Mouse (Mus musculus): Measurements from ENCODE around the gene Gm9972.

Gene Gm9972

GRCm38 (mm10) chr11:43035446-43035845, at the start of gene Gm9972:
Gene Gm9972, plus strand, starts transcription at chr11:43035746.
- in situ Hi-C loops (cut with MboI, MseI), result no loop called here

DNA sequence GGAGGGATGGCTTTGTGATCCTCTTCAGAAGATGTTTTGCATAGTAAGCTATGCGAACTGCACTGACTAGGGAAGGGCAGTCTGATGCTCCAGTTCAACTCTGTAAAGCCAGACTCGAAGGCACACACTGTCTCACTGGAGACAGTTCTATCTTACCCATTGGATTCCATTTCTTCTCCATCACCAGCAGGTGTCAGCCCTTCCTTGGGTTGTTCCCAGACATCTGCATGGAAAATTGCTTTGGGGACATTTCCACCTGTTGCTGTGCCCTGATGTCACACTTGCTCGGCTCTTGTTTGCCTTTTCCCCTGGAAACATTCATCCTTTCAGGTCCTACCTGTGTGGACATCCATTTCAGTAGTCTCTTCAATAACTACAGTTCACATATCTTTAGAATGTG, 36.4 kb upstream of the Gm9972 start:
- in situ Hi-C loops (cut with MboI, MseI), result no loop called here

- in situ Hi-C loops (cut with MboI, MseI), result no loop called here
These were observed 23.6 kb upstream of the Gm9972 start for GRCm38 (mm10) chr11:43011941-43012340.

DNA sequence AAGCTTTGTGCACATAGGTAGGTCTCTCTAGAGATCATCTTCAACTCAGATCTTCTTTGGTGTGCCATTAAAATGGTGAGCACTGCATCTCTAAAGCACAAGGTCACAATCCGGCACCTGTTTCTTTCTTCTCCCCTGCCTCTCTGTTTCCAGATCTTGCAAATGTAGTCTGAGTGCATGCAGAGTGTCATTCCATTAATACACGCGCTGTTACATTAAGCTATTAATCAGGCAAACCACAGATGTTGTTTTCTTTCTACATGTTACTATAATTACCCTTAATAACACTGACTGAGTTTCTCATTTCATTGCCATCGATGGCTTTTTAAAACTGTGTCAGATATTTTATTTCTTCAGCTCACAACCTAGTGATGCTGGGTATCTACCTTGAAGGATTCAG, 22.6 kb upstream of the Gm9972 start:
- in situ Hi-C loops (cut with MboI, MseI), result no loop called here

- in situ Hi-C loops (cut with MboI, MseI), result no loop called here
These were observed 12.3 kb upstream of the Gm9972 start for GRCm38 (mm10) chr11:43023109-43023688.

GRCm38 (mm10) chr11:43029813-43030212, 5.7 kb upstream of the Gm9972 start:
- in situ Hi-C loops (cut with MboI, MseI), result no loop called here

DNA sequence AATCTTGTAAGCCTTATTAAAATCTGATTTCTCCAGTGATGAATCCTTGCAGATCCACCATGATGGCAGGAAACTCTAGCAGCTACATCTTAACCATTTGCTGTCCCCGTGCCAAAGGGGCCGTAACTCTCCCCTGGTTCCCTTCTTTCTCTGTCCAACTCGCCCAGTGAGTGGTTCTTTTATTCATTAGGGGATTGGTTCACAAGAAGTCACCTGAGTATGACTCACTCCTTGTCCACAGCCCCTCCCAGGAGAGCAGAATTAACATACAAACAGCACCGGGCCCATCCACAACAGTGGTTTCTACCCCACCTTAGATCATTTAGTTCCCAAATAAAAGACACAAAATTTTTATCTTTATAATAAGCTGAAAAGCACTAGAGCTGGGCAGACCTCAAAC, 3.4 kb upstream of the Gm9972 start:
- in situ Hi-C loops (cut with MboI, MseI), result no loop called here

DNA sequence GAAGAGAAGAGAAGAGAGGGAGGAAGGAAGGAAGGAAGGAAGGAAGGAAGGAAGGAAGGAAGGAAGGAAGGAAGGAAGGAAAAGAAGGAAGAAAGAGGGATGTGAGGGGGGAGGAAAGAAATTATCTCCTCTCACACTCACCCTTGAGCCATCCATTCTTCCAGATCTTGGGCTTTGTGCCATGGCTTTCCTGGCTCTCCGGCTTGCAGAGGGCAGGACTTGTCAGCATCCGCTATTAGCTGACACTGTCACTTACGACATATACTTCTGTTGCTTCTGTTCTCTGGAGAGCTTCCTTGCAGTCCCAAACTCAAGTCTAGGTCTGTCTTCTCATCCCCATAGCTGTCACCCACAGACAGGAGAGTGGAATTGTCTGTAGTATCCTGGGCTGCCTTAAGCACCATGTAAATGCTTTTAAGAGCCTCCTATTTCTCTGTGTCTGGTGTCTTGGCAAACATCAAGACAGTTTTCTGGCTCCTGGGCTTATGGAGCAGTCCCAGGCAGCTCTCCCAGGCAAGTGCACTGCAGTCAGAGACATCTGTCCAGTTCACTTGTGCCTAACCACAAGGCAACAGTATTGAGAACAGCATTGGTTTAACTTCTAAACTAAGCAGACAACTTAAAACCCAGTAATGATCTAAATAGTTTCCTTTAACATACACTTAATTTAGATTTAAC, 10.5 kb downstream of the Gm9972 start:
- in situ Hi-C loops (cut with MboI, MseI), result no loop called here

DNA sequence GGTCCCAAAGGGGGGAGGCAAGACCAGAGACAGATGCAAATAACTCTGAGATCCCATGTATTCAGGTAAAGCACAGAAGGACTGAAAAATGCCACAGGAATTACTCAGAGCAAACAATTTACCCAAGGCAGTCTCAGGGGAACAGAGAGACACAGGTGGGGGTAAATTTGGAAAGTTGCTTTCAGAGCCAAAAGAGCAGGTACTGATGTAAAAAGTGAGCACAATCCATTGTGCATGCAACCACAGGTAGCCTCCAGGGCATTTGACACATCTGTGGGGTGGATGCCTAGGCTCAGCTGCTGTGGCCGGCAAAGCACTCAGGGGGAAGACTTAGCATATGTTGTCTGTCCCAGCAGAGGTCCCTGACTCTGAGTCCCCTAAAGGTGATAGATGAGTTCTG, 13.8 kb downstream of the Gm9972 start:
- in situ Hi-C loops (cut with MboI, MseI), result no loop called here

DNA sequence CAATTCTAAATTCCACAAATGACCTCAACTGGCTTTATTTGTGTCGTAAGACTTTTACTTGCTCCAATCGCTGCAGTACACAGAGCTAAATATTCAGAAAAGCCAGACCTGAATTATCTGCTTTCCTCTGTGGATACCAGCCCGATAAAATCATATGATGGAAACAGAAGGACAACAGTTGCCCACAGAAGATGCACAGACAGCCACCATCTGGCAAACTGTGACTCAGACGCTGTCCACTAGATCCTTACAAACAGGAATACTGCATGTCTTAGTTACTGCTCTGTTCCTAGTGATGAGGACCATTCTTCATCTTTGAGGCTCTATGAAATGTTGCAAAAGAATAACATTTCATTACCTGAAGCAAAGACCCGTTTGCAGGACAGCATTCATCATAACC, 19.4 kb downstream of the Gm9972 start:
- in situ Hi-C loops (cut with MboI, MseI), result no loop called here

DNA sequence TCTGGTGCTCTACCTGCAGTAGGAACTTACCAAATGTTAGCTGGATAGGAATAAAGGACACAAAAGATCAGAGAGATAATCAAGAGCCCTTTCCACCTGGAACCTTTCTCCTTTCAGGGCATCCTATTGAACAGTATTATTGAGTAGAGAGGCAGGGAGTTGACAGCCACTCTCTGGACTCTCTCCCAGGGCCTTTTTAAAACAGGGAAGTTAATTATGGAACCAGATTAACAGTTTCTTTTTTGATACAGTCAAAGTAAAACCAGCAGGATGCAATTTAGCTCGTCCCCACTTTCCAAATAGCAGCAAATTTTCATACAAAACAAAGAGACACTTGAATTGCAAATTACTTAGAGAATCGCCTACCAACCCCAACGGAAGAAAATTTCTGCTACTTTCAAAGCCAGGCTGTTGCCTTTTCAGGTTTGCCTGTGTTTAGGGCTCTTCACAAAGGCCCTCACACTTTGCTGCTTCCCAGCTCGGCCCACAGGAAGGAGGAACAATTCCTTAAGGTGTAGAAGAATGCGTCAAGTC, 24.0 kb downstream of the Gm9972 start:
- in situ Hi-C loops (cut with MboI, MseI), result no loop called here

- in situ Hi-C loops (cut with MboI, MseI), result no loop called here
These were observed 26.7 kb downstream of the Gm9972 start for GRCm38 (mm10) chr11:43062286-43062685.

- in situ Hi-C loops (cut with MboI, MseI), result no loop called here
These were observed 50.9 kb downstream of the Gm9972 start for GRCm38 (mm10) chr11:43086309-43087050.
